Mouse (Mus musculus) heart, postnatal 4 days (tissue): Measurements from ENCODE around the gene Tbcel. TPM values are rescaled to one million over a fixed set of nuclear protein-coding genes. Genes with fewer than 3 reads are reported as not detected.

Experiments used
- DNase-seq: peaks from one replicate; pipeline ENCODE4 v3.0.0; 2021
- total RNA-seq, 2 experiments: library from RNA; stranded (reverse); gene quantifications; 2 replicates each; pipeline ENCODE4 v1.2.3; 2021

Tbcel gene
- total RNA-seq, 2 experiments from 2014 or later = 18.1 to 19.8 TPM

DNA sequence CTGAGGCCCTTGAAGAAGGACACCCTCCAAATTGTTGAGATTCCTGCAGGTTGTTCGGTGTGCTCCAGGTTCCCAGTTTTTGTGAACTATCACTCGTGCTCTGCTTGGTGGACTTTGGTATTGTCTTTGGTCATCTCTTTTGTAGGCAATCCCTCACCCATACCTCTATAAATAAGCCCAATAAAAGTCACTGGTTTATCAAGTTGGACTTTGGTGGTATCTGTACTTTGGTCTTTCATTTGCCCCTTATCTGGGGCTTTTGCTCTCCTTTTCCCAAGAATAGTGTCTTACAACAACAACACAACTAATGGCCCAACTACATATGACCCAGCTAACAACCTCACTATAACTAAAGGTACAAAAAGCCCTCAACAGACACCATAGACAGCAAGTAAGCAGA lies 66.4 kb downstream of the Tbcel start:
- DNase-seq = no peak

DNA sequence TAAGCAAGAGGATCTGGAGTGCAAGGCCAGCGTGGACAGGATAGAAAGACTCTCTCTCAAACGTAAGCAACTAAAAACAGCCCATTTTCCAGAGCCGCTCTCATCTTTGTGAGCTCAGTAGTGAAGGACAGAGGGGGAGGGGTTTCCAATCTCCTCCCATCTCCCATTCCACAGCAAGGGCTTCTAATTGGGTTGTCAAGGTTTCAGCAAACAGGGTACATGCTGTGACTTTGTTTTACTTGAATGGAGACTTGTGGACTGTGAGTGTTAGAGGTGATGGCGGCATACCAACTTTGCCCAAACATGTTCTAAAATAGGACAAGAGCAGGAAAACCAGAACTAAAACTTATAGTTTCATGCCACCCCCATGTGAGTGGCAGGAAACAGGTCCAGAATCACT lies 68.2 kb downstream of the Tbcel start:
- DNase-seq = no peak

DNA sequence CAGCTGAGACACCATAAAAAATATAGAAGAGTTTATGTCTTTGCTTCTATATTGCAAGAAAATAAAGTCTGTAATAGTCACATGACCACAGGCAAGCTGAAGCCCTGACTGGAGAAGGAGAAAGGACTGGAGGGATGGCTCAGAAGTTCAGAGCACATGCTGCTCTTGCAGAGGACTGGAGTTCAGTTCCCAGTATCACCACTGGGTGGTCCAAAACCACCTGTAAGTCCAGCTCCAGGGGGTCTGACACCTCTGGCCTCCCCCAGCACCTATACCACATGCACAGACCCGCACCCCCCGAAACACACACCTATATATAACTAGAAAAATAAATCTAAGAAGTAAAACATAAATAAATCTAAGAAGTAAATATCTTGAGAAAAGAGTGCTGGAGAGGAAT lies 75.5 kb downstream of the Tbcel start:
- DNase-seq = no peak

- DNase-seq = no peak
Observed at GRCm38 (mm10) chr9:42431606-42432005, 76.0 kb downstream of the Tbcel start.

GRCm38 (mm10) chr9:42428060-42428924 lies 79.3 kb downstream of the Tbcel start:
- DNase-seq = peak; percentile 13

DNA sequence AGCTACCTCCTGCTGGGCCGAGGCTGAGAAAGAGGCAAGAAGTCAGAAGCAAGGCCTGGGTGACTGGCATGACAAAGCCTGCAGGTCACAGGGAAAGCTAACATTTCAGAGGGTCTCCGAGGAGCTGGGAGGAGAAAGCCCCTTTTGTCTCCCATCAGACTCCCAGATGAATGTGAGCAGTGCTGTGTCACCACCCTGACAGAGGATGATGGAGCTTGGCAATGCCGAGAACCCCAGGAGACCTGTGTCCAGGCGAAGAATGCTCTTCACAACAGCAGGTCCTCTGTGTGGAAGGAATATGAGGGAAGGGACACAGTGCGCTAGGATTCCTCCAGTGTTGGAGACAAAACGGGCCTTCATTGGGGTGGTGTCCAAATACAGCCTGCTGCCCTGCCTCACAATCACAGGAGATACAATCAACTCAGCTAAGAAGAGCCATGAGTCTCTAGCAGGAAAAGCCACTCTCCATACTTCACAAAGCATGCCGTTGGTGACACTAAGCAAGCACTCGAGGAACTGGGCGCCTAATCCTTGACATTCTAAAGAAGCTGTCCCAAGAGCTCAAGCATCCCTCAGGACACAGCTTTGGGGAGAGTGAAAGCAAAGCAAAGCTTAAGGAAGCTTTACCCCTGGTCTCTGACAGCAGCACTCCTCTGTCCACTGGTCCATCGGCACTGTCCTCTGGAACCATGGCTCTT lies 80.8 kb downstream of the Tbcel start:
- no peak for DNase-seq

DNA sequence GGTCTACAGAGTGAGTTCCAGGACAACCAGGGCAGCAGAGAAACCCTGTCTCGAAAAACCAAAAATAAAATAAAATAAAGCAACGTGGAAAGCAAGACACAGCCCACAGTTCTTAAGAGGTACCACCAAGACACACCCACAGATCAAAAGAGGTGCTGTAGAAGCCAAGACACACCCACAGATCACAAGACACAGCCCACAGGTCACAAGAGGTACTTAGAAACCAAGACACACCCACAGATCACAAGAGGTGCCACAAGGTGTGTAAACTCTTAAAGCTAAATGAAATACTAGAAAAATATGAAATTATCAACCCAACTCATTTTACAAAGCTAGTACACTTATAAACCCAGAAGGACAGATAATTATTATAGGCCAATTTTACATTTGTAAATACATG lies 84.0 kb downstream of the Tbcel start:
- DNase-seq = no peak

- DNase-seq = no peak
Observed at GRCm38 (mm10) chr9:42419687-42420086, 87.9 kb downstream of the Tbcel start.

DNA sequence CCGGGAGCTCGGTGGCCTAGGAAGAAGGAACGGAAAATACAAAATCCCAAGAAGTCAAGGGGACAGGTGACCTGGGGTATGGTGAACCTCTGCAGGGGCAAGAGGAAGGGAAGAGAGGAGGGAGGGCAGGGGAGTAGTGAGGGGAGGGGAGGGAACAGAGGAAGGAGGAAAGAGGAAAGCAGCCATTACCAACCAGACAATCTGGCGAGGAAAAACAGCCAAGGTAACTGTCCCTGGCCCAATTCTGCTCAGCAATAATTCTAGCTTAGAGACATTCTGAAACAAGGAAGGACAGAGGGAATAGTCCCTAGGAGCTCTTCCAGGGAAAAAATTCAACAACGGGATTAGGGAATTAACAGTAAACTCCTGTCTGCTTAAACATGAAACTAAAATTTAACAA lies 88.8 kb downstream of the Tbcel start:
- no peak for DNase-seq

- peak; percentile 13 for DNase-seq
Observed at GRCm38 (mm10) chr9:42417352-42417952, 90.2 kb downstream of the Tbcel start.

DNA sequence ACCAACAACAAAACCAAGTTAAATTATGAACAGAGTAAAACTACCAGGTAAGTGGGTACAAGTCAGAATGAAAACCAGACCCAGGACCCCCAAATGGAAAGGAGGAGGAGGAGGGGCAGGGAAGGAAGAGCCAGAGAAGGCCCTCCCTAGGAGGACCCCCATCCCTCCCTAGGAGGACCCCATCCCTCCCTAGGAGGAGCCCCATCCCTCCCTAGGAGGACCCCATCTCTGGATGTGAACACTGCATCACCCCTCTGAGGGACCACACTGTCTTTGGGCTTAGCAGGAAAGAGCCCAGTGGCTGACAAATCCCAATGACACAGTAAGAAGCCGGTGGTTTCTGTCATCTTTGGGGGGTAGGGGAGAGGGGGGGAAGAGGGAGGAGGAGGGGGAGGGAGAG lies 92.4 kb downstream of the Tbcel start:
- no peak for DNase-seq

DNA sequence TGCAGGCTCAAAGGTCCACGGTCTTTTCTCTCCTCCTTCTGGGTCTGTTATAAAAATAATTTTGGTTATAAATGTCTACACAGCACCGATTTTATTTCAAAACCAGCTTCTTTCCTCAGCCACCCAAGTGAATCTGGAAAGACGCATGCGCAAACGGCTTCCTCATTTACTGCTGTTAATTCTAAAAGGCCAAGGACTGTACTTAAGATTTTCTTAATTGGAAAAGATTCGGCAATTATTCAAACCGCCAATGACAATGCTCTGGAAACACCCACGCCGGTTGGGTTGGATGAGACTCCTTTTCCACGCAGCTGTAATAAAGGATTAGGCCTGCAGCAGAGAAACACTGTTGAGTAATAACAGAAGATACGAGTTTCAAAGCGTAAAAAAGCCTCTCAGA lies 94.3 kb downstream of the Tbcel start:
- DNase-seq = no peak

DNA sequence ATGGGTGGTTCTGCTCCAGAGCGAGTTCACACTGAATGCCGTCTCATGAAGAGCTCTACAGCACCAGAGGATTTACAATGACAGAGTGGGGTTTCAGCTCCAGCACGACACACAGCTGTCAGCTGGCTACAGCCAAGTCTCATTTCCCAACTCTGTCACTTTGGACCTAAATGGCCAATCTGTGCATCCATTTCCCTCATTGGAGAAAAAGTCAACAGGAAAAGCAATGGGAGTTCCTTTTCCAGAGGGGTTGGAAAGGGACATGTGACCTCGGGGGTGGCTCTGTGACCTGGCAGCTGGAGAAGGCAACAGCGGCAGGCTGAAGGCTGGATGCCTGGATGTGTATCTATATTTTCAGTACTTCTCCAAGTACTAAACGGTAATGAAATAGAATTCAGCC lies 96.3 kb downstream of the Tbcel start:
- no peak for DNase-seq

DNA sequence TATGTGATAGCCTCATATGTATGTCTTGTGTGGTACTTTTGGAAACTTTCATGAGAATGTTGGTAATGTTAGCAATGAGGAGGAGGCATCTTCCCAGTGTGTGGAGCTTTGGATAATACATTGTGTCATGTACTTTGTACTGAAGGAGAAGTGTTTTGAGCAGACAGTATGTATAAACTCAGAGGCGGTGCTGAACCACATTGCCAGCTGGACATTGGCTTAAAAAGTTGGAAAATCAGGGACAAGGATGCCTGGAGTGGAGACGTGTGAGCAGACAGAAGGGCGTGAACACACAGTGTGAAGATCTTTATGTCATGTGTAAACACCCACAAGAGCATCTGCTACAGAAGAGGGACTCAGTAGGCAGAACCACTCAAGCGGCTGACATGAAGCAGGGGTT lies 101.9 kb downstream of the Tbcel start:
- DNase-seq = no peak

- no peak for DNase-seq
Observed at GRCm38 (mm10) chr9:42401486-42401885, 106.1 kb downstream of the Tbcel start.

GRCm38 (mm10) chr9:42399829-42400228 lies 107.8 kb downstream of the Tbcel start, which contains the start of gene Tecta:
TSS of gene Tecta (minus strand) at chr9:42399929.
- no peak for DNase-seq

- no peak for DNase-seq
Observed at GRCm38 (mm10) chr9:42396141-42396540, 111.5 kb downstream of the Tbcel start.

DNA sequence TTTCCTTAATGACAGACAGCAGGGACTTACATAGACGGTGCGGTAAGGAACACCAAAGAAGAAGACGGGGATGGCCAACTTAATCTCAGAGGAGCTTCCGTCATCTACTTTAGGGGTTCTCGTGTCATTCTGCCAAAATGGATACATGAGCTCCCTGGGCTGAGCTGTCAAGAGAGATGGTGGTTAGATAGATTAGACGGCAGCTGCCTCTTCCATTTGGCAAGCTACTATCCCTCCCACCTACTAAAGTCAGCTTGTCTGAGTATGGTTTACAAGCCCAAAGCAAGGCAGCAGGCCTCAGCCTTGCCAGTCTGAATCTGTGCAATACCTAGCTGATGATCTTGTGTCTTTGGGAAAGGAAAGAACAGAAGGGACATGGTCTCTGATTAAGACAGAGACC lies 112.7 kb downstream of the Tbcel start:
- no peak for DNase-seq

DNA sequence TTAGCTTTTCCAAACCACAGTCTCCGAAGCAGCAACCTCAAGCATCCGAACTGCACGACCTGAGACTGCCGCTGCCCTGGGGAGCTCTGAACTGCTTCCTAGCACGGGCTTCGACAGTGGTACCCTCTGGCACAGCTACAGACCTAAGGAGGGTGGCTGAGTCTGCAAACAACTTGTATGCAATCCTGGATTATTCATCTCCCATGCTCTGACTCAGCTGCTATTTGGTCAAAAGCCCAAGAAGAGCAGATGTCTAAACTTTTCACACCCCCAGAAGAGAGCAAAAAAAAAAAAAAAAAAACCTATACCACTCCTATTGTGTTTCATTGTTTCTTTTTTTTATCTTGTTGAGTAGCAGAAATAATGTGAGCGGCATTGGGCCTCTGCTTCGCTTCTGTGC lies 113.3 kb downstream of the Tbcel start:
- DNase-seq = no peak

DNA sequence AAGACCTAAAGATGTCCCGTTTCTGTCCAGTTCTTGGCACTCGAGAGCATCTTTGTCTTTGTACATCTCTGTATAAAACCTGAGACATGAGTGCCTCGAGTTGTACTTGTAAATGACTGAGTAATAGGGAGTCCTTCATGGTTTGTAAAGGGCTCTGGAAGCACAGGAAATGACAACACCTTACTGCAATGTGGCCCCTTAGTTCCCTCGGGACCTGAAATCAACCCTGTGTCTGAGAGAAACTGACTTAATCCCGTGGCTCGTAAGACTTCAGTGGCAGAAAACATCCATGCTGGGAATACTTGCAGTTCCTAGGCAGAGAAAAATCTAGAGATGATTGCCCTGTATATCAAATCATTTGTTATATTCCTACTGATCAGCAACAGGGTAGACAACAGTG lies 114.7 kb downstream of the Tbcel start:
- DNase-seq = peak; percentile 38

- DNase-seq = no peak
Observed at GRCm38 (mm10) chr9:42388490-42388889, 119.1 kb downstream of the Tbcel start.

GRCm38 (mm10) chr9:42387038-42387437 lies 120.6 kb downstream of the Tbcel start:
- DNase-seq = no peak

- DNase-seq = no peak
Observed at GRCm38 (mm10) chr9:42385656-42386055, 122.0 kb downstream of the Tbcel start.
